Mouse (Mus musculus) brain, embryonic 14.5 days (tissue): ENCODE results near the gene Zdhhc14.

ENCODE experiments used
- CTCF ChIP-seq: fragments of 200-500 bp; IDR thresholded peaks from 2 replicates; pipeline ENCODE4 v1.5.1; 2012; ENCODE audit warnings: inconsistent platforms, mild to moderate bottlenecking, moderate library complexity, borderline replicate concordance; ENCODE audit not compliant: insufficient read depth, insufficient read length; ENCODE audit errors: extremely low read depth
- POLR2A ChIP-seq: fragments of 200-500 bp; IDR thresholded peaks from 2 replicates; pipeline ENCODE4 v1.6.1; 2012; ENCODE audit warnings: mild to moderate bottlenecking, inconsistent platforms, borderline replicate concordance; ENCODE audit not compliant: poor library complexity, insufficient read depth, insufficient read length, severe bottlenecking; ENCODE audit errors: extremely low read depth

- TF ChIP-seq CTCF (no peak), POLR2A (no peak)
Observed at GRCm38 (mm10) chr17:5549460-5549859, 57.1 kb downstream of the Zdhhc14 start.
